Mouse (Mus musculus): ENCODE measurements around the gene A630001G21Rik. TPM values are rescaled to one million over a fixed set of nuclear protein-coding genes. Genes with fewer than 3 reads are reported as not detected.

A630001G21Rik gene
- polyA plus RNA-seq, 1 experiment: 2.5 TPM

DNA sequence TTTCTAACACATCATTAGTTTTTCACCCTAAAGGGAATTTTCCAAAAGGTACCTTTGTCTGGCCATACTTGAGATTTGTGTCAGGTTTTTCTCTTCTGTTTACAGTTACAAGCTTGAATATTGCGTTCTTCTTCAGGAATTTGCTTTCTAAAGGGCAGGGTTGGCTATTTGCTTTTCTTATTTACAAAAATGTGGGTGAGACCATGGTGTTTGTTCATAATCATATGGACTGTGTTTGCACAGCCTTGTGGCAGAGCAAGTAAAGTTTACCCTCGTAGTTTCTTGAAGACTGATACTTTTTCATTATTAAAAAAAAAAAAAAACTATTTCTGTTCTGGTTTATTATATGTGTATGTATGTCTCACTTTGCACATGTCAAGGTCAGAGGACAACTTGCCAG is 32.3 kb upstream of the A630001G21Rik start:
- TF ChIP-seq CTCF (conservative IDR thresholded peaks at IDR 0.05; ENCODE audit: insufficient read depth, insufficient read length, low read depth, low read length): no peak
- no peak for TF ChIP-seq POLR2A (IDR thresholded peaks at IDR 0.05; ENCODE audit: low read depth, low read length)
- no peak for DNase-seq
- no peaks in the 10 kb centered on the region for H3K27me3 ChIP-seq (replicated peaks; ENCODE audit: control insufficient read depth, insufficient read depth, low read length)
- no peak overlapping the region for H3K4me3 ChIP-seq (ENCODE audit: insufficient read depth, low read depth, low read length)
- peak overlapping the region; percentile 45; the same call in 1 of the 2 replicates for H3K27ac ChIP-seq (ENCODE audit: insufficient read depth, low read depth, low read length)
- 58% methylated on average over 2 of the region's 2 CpGs for WGBS
- no peaks in the 10 kb centered on the region for H3K36me3 ChIP-seq (ENCODE audit: control insufficient read depth, insufficient read depth, low read length)
- H3K4me1 ChIP-seq (ENCODE audit: control insufficient read depth, insufficient read depth, low read length): peaks cover 39% of the 10 kb centered on the region

DNA sequence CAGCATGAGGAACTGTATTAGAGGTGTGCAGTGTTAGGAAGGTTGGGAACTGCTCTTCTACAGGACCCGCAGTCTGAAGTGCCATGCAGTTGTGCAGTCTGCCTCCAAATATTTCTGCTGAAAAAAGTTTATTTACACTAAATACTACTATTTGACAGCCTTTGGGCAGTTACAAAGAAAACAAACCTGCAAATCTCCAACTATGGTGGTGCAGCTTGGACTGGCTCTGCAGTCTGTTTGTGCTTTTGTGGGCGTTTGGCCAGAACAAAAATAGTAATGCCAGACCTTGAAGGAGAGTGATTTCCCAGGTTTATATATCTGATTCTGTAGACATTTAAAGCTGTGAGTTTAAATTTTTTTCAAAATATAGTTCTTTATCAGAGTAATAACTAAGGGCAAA is 31.9 kb upstream of the A630001G21Rik start:
- Histone ChIP-seq H3K4me1 (ENCODE audit: control insufficient read depth, insufficient read depth, low read length) (peaks cover 39% of the 10 kb centered on the region), H3K4me3 (ENCODE audit: insufficient read depth, low read depth, low read length) (no peak overlapping the region), H3K36me3 (ENCODE audit: control insufficient read depth, insufficient read depth, low read length) (no peaks in the 10 kb centered on the region), H3K27ac (ENCODE audit: insufficient read depth, low read depth, low read length) (no peak overlapping the region), H3K27me3 (replicated peaks; ENCODE audit: control insufficient read depth, insufficient read depth, low read length) (no peaks in the 10 kb centered on the region)
- TF ChIP-seq CTCF (conservative IDR thresholded peaks at IDR 0.05; ENCODE audit: insufficient read depth, insufficient read length, low read depth, low read length) (no peak), POLR2A (IDR thresholded peaks at IDR 0.05; ENCODE audit: low read depth, low read length) (no peak)
- peak; percentile 53 for DNase-seq
- 40% methylated on average over 2 of the region's 2 CpGs for WGBS

DNA sequence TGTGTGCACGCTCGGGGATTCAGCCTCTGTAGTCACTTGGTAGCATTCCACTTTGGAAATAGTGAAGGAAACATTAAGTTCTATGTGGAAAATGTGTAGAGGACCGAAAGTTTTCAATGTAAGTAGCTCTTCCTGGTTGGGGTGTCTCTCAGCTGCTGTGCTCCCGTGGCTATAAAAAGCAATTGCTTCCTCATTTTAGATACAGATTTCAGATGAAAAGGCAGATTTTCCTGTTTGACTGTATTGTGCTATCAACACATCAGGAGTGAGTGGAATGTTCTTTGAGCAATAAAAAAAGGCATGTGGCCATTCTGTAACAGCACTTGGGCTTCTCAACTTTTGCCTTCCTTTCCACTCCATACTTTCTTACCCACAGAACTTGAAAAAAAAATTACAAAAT is 30.8 kb upstream of the A630001G21Rik start:
- H3K4me1 ChIP-seq (ENCODE audit: control insufficient read depth, insufficient read depth, low read length): peaks cover 35% of the 10 kb centered on the region
- H3K27ac ChIP-seq (ENCODE audit: insufficient read depth, low read depth, low read length): 0 out of 2 replicates have a peak overlapping the region, but pooled peaks have one; percentile 55
- DNase-seq: no peak
- no peaks in the 10 kb centered on the region for H3K36me3 ChIP-seq (ENCODE audit: control insufficient read depth, insufficient read depth, low read length)
- TF ChIP-seq POLR2A (IDR thresholded peaks at IDR 0.05; ENCODE audit: low read depth, low read length) (no peak), CTCF (conservative IDR thresholded peaks at IDR 0.05; ENCODE audit: insufficient read depth, insufficient read length, low read depth, low read length) (no peak)
- 64% methylated on average over 4 of the region's 4 CpGs for WGBS
- no peaks in the 10 kb centered on the region for H3K27me3 ChIP-seq (replicated peaks; ENCODE audit: control insufficient read depth, insufficient read depth, low read length)
- H3K4me3 ChIP-seq (ENCODE audit: insufficient read depth, low read depth, low read length): no peak overlapping the region

DNA sequence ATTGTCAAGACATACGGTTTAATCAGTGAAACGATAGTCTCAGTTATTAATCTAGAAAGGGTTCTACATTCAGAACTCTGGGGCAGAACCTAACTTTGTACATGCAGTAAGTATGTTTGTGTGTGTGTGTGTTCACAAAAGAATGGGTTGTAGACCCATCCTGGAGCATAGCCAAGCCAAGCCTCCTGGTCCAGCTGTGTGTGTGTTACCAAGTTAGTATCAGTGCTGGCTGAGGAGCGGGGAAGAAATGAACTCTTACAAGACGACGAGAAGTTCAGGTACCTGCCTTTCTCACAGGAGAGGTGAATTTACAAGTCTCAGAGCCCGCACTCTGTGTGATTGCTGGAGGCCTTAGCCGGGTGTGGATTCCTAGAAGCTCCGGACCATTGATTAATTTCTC is 26.1 kb upstream of the A630001G21Rik start:
- Histone ChIP-seq H3K36me3 (ENCODE audit: control insufficient read depth, insufficient read depth, low read length) (no peaks in the 10 kb centered on the region), H3K27me3 (replicated peaks; ENCODE audit: control insufficient read depth, insufficient read depth, low read length) (no peaks in the 10 kb centered on the region), H3K27ac (ENCODE audit: insufficient read depth, low read depth, low read length) (no peak overlapping the region), H3K4me3 (ENCODE audit: insufficient read depth, low read depth, low read length) (no peak overlapping the region), H3K4me1 (ENCODE audit: control insufficient read depth, insufficient read depth, low read length) (peaks cover 20% of the 10 kb centered on the region)
- TF ChIP-seq POLR2A (IDR thresholded peaks at IDR 0.05; ENCODE audit: low read depth, low read length): no peak
- TF ChIP-seq CTCF (conservative IDR thresholded peaks at IDR 0.05; ENCODE audit: insufficient read depth, insufficient read length, low read depth, low read length): no peak
- 84% methylated on average over 8 of the region's 8 CpGs for WGBS
- no peak for DNase-seq

DNA sequence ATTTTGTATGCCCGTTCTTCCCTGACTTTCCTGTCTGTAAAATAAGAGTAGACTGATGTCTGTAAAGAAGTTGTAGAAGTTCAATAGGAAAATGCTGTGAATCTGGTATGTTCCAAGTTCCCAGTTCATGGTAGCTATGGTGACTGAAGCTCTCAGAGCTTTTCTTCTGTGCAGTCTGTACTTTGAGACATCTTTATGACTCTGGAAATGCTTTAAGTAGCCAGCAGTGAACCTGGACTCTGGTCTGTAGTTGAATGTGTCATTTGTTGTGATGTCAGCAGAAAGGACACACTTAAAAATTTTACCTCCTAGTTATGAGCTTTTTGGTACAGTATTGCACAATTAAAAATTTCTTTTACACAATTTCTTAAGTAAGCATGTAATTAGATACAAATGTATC is 24.1 kb upstream of the A630001G21Rik start:
- Histone ChIP-seq H3K27ac (ENCODE audit: insufficient read depth, low read depth, low read length) (no peak overlapping the region), H3K4me3 (ENCODE audit: insufficient read depth, low read depth, low read length) (no peak overlapping the region), H3K36me3 (ENCODE audit: control insufficient read depth, insufficient read depth, low read length) (no peaks in the 10 kb centered on the region), H3K4me1 (ENCODE audit: control insufficient read depth, insufficient read depth, low read length) (peaks cover 15% of the 10 kb centered on the region), H3K27me3 (replicated peaks; ENCODE audit: control insufficient read depth, insufficient read depth, low read length) (no peaks in the 10 kb centered on the region)
- WGBS: 94% methylated on average over 1 of the region's 1 CpGs
- TF ChIP-seq POLR2A (IDR thresholded peaks at IDR 0.05; ENCODE audit: low read depth, low read length) (no peak), CTCF (conservative IDR thresholded peaks at IDR 0.05; ENCODE audit: insufficient read depth, insufficient read length, low read depth, low read length) (no peak)
- DNase-seq: no peak

DNA sequence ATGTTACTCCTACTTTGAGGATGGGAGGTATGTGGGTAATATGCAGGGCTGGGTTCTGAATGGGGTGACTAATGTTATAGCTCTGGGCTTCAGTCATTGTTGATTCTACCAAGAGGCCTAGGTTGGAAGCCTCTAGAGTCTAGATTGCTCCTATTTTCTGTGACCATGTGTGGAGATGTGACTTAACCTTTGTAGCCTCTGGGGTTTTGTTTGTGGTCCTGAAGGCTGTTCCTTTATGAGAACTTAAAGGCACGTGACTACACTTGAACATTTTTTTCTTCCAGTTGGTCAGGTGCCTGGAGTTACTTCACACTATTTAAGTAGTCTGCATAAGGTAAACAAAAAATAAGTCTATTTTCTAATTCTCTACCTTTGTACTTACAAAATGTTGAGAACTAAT is 21.3 kb upstream of the A630001G21Rik start:
- TF ChIP-seq POLR2A (IDR thresholded peaks at IDR 0.05; ENCODE audit: low read depth, low read length): no peak
- no peak for TF ChIP-seq CTCF (conservative IDR thresholded peaks at IDR 0.05; ENCODE audit: insufficient read depth, insufficient read length, low read depth, low read length)
- peaks cover 22% of the 10 kb centered on the region for H3K4me1 ChIP-seq (ENCODE audit: control insufficient read depth, insufficient read depth, low read length)
- no peaks in the 10 kb centered on the region for H3K27me3 ChIP-seq (replicated peaks; ENCODE audit: control insufficient read depth, insufficient read depth, low read length)
- 42% methylated on average over 1 of the region's 1 CpGs for WGBS
- H3K27ac ChIP-seq (ENCODE audit: insufficient read depth, low read depth, low read length): 0 out of 2 replicates have a peak overlapping the region, but pooled peaks have one; percentile 9
- no peak for DNase-seq
- no peak overlapping the region for H3K4me3 ChIP-seq (ENCODE audit: insufficient read depth, low read depth, low read length)
- H3K36me3 ChIP-seq (ENCODE audit: control insufficient read depth, insufficient read depth, low read length): no peaks in the 10 kb centered on the region

DNA sequence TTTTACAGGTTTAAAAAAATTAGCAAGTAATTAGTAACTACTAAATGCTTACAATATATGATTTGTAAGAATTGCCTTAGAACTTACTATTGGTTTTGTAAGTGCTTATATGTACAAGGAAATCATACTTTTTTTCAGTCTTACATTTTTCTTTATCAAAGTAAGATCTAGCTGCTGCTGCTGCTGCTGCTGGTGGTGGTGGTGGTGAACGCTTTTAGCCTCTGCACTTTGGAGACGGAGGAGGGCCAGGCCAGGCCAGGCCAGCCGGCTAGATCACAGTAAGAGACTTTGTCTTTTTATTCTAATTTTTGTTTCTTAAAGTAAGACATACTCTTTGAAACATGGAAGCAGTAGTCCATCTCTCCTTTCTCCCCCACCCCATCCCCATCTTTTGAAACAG is 16.8 kb upstream of the A630001G21Rik start:
- DNase-seq: no peak
- TF ChIP-seq POLR2A (IDR thresholded peaks at IDR 0.05; ENCODE audit: low read depth, low read length): no peak
- TF ChIP-seq CTCF (conservative IDR thresholded peaks at IDR 0.05; ENCODE audit: insufficient read depth, insufficient read length, low read depth, low read length): no peak
- no peak overlapping the region for H3K4me3 ChIP-seq (ENCODE audit: insufficient read depth, low read depth, low read length)
- no peaks in the 10 kb centered on the region for H3K36me3 ChIP-seq (ENCODE audit: control insufficient read depth, insufficient read depth, low read length)
- no peaks in the 10 kb centered on the region for H3K27me3 ChIP-seq (replicated peaks; ENCODE audit: control insufficient read depth, insufficient read depth, low read length)
- H3K4me1 ChIP-seq (ENCODE audit: control insufficient read depth, insufficient read depth, low read length): peaks cover 18% of the 10 kb centered on the region
- H3K27ac ChIP-seq (ENCODE audit: insufficient read depth, low read depth, low read length): no peak overlapping the region
- 19% methylated on average over 3 of the region's 3 CpGs for WGBS

Data from kidney, adult 2 months (tissue).